Mouse (Mus musculus): ENCODE measurements around the gene Tcp11l2. TPM values are rescaled to one million over a fixed set of nuclear protein-coding genes. Genes with fewer than 3 reads are reported as not detected.

The Tcp11l2 gene
- polyA plus RNA-seq, 1 experiment from 2014 or later = 16.1 TPM

- no peaks in the 10 kb centered on the region for H3K36me3 ChIP-seq
- no peak for ATAC-seq (ENCODE audit: insufficient number of reproducible peaks, insufficient read depth, low FRiP score, low TSS enrichment)
- H3K4me2 ChIP-seq (replicated peaks) = no peak overlapping the region
- H3K4me1 ChIP-seq = no peaks in the 10 kb centered on the region
- no peak overlapping the region for H3K4me3 ChIP-seq
- no peak overlapping the region for H3K9ac ChIP-seq
- no peak overlapping the region for H3K27ac ChIP-seq
- H3K9me3 ChIP-seq = no peaks in the 10 kb centered on the region
- H3K27me3 ChIP-seq = no peaks in the 10 kb centered on the region
- WGBS = 78% methylated on average over 11 of the region's 11 CpGs
Observed at GRCm38 (mm10) chr10:84584451-84585293, 8.2 kb downstream of the Tcp11l2 start.

GRCm38 (mm10) chr10:84585294-84585650 is 8.8 kb downstream of the Tcp11l2 start:
- H3K4me3 ChIP-seq = no peak overlapping the region
- no peak overlapping the region for H3K4me2 ChIP-seq (replicated peaks)
- no peaks in the 10 kb centered on the region for H3K4me1 ChIP-seq
- no peak overlapping the region for H3K9ac ChIP-seq
- no peak overlapping the region for H3K27ac ChIP-seq
- no peaks in the 10 kb centered on the region for H3K9me3 ChIP-seq
- no peaks in the 10 kb centered on the region for H3K36me3 ChIP-seq
- H3K27me3 ChIP-seq = no peaks in the 10 kb centered on the region
- ATAC-seq (ENCODE audit: insufficient number of reproducible peaks, insufficient read depth, low FRiP score, low TSS enrichment) = no peak
- WGBS = 50% methylated on average over 2 of the region's 2 CpGs

GRCm38 (mm10) chr10:84590956-84591355 is 14.5 kb downstream of the Tcp11l2 start:
- H3K9ac ChIP-seq = no peak overlapping the region
- H3K36me3 ChIP-seq = no peaks in the 10 kb centered on the region
- WGBS = 85% methylated on average over 14 of the region's 14 CpGs
- H3K4me3 ChIP-seq = no peak overlapping the region
- no peak overlapping the region for H3K4me2 ChIP-seq (replicated peaks)
- H3K4me1 ChIP-seq = no peaks in the 10 kb centered on the region
- no peaks in the 10 kb centered on the region for H3K9me3 ChIP-seq
- H3K27ac ChIP-seq = no peak overlapping the region
- H3K27me3 ChIP-seq = no peaks in the 10 kb centered on the region
- ATAC-seq (ENCODE audit: insufficient number of reproducible peaks, insufficient read depth, low FRiP score, low TSS enrichment) = no peak

- 84% methylated on average over 2 of the region's 2 CpGs for WGBS
Observed at GRCm38 (mm10) chr10:84591640-84592148, 15.3 kb downstream of the Tcp11l2 start.

GRCm38 (mm10) chr10:84592745-84593144 is 16.3 kb downstream of the Tcp11l2 start:
- Histone ChIP-seq H3K27ac (no peak overlapping the region), H3K9ac (no peak overlapping the region), H3K4me3 (no peak overlapping the region), H3K36me3 (no peaks in the 10 kb centered on the region), H3K27me3 (no peaks in the 10 kb centered on the region), H3K4me1 (no peaks in the 10 kb centered on the region), H3K9me3 (no peaks in the 10 kb centered on the region), H3K4me2 (replicated peaks) (no peak overlapping the region)
- WGBS = 57% methylated on average over 3 of the region's 3 CpGs
- ATAC-seq (ENCODE audit: insufficient number of reproducible peaks, insufficient read depth, low FRiP score, low TSS enrichment) = no peak

More at GRCm38 (mm10) chr10:84591640-84592148, 15.3 kb downstream of the Tcp11l2 start:
- no peaks in the 10 kb centered on the region for H3K36me3 ChIP-seq
- no peaks in the 10 kb centered on the region for H3K9me3 ChIP-seq
- no peaks in the 10 kb centered on the region for H3K4me1 ChIP-seq
- no peak overlapping the region for H3K27ac ChIP-seq
- H3K27me3 ChIP-seq = no peaks in the 10 kb centered on the region
- no peak overlapping the region for H3K4me2 ChIP-seq (replicated peaks)
- H3K9ac ChIP-seq = no peak overlapping the region
- no peak for ATAC-seq (ENCODE audit: insufficient number of reproducible peaks, insufficient read depth, low FRiP score, low TSS enrichment)
- no peak overlapping the region for H3K4me3 ChIP-seq

GRCm38 (mm10) chr10:84597127-84597785 is 20.8 kb downstream of the Tcp11l2 start:
- no peaks in the 10 kb centered on the region for H3K36me3 ChIP-seq
- H3K4me3 ChIP-seq = no peak overlapping the region
- H3K27ac ChIP-seq = no peak overlapping the region
- no peaks in the 10 kb centered on the region; the same call in 1 of the 2 replicates for H3K4me1 ChIP-seq
- ATAC-seq (ENCODE audit: insufficient number of reproducible peaks, insufficient read depth, low FRiP score, low TSS enrichment) = no peak
- H3K9me3 ChIP-seq = no peaks in the 10 kb centered on the region
- H3K27me3 ChIP-seq = no peaks in the 10 kb centered on the region
- no peak overlapping the region for H3K4me2 ChIP-seq (replicated peaks)
- no peak overlapping the region for H3K9ac ChIP-seq
- WGBS = 55% methylated on average over 3 of the region's 3 CpGs

- Histone ChIP-seq H3K4me3 (no peak overlapping the region), H3K36me3 (no peaks in the 10 kb centered on the region), H3K27me3 (no peaks in the 10 kb centered on the region), H3K27ac (no peak overlapping the region), H3K4me2 (replicated peaks) (no peak overlapping the region), H3K4me1 (no peaks in the 10 kb centered on the region; the same call in 1 of the 2 replicates), H3K9ac (no peak overlapping the region), H3K9me3 (no peaks in the 10 kb centered on the region)
- no peak for ATAC-seq (ENCODE audit: insufficient number of reproducible peaks, insufficient read depth, low FRiP score, low TSS enrichment)
- 29% methylated on average over 1 of the region's 1 CpGs for WGBS
Observed at GRCm38 (mm10) chr10:84598172-84598571, 21.7 kb downstream of the Tcp11l2 start.

- H3K9ac ChIP-seq = no peak overlapping the region
- WGBS = 83% methylated on average over 6 of the region's 6 CpGs
- no peak overlapping the region for H3K4me3 ChIP-seq
- ATAC-seq (ENCODE audit: insufficient number of reproducible peaks, insufficient read depth, low FRiP score, low TSS enrichment) = no peak
- no peaks in the 10 kb centered on the region for H3K36me3 ChIP-seq
- no peak overlapping the region for H3K27ac ChIP-seq
- H3K9me3 ChIP-seq = no peaks in the 10 kb centered on the region
- H3K27me3 ChIP-seq = no peaks in the 10 kb centered on the region
- no peaks in the 10 kb centered on the region; the same call in 1 of the 2 replicates for H3K4me1 ChIP-seq
- no peak overlapping the region for H3K4me2 ChIP-seq (replicated peaks)
Observed at GRCm38 (mm10) chr10:84600136-84600535, 23.7 kb downstream of the Tcp11l2 start.

- Histone ChIP-seq H3K36me3 (no peaks in the 10 kb centered on the region), H3K4me2 (replicated peaks) (no peak overlapping the region), H3K4me3 (no peak overlapping the region), H3K4me1 (no peaks in the 10 kb centered on the region; the same call in 1 of the 2 replicates), H3K9me3 (no peaks in the 10 kb centered on the region), H3K9ac (no peak overlapping the region), H3K27ac (no peak overlapping the region), H3K27me3 (no peaks in the 10 kb centered on the region)
- 68% methylated on average over 1 of the region's 1 CpGs for whole genome bisulfite sequencing
- ATAC-seq (ENCODE audit: insufficient number of reproducible peaks, insufficient read depth, low FRiP score, low TSS enrichment) = no peak
Observed at GRCm38 (mm10) chr10:84604335-84604734, 27.9 kb downstream of the Tcp11l2 start.

- H3K9ac ChIP-seq = no peak overlapping the region
- H3K36me3 ChIP-seq = no peaks in the 10 kb centered on the region
- H3K4me1 ChIP-seq = peaks cover 6% of the 10 kb centered on the region
- no peaks in the 10 kb centered on the region for H3K9me3 ChIP-seq
- H3K27ac ChIP-seq = no peak overlapping the region
- H3K27me3 ChIP-seq = no peaks in the 10 kb centered on the region
- ATAC-seq (ENCODE audit: insufficient number of reproducible peaks, insufficient read depth, low FRiP score, low TSS enrichment) = no peak
- 83% methylated on average over 3 of the region's 3 CpGs for WGBS
- H3K4me3 ChIP-seq = no peak overlapping the region
- no peak overlapping the region for H3K4me2 ChIP-seq (replicated peaks)
Observed at GRCm38 (mm10) chr10:84608361-84608760, 31.9 kb downstream of the Tcp11l2 start.

- Histone ChIP-seq H3K36me3 (no peaks in the 10 kb centered on the region), H3K27me3 (no peaks in the 10 kb centered on the region), H3K9ac (no peak overlapping the region), H3K9me3 (no peaks in the 10 kb centered on the region), H3K4me1 (peaks cover 6% of the 10 kb centered on the region), H3K4me2 (replicated peaks) (no peak overlapping the region), H3K27ac (no peak overlapping the region), H3K4me3 (no peak overlapping the region)
- ATAC-seq (ENCODE audit: insufficient number of reproducible peaks, insufficient read depth, low FRiP score, low TSS enrichment) = no peak
- 28% methylated on average over 4 of the region's 4 CpGs for WGBS
Observed at GRCm38 (mm10) chr10:84610324-84610723, 33.9 kb downstream of the Tcp11l2 start.

GRCm38 (mm10) chr10:84610783-84611182 is 34.4 kb downstream of the Tcp11l2 start:
- no peaks in the 10 kb centered on the region for H3K9me3 ChIP-seq
- H3K27me3 ChIP-seq = no peaks in the 10 kb centered on the region
- 62% methylated on average over 3 of the region's 3 CpGs for WGBS
- no peak overlapping the region for H3K9ac ChIP-seq
- no peak overlapping the region for H3K4me2 ChIP-seq (replicated peaks)
- H3K4me3 ChIP-seq = no peak overlapping the region
- H3K36me3 ChIP-seq = no peaks in the 10 kb centered on the region
- H3K27ac ChIP-seq = no peak overlapping the region
- no peak for ATAC-seq (ENCODE audit: insufficient number of reproducible peaks, insufficient read depth, low FRiP score, low TSS enrichment)
- H3K4me1 ChIP-seq = peaks cover 6% of the 10 kb centered on the region

All from embryonic facial prominence, embryonic 12.5 days (tissue).